Comparison of ENCODE assay signal across 8 mouse cellular contexts in genomic region chr12:55446366-55446745, GRCm38 (mm10). TPM values are rescaled to one million over a fixed set of nuclear protein-coding genes. Genes with fewer than 3 reads are reported as not detected.
DNase-seq lines count a peak whose midpoint lies in the region; ATAC-seq and TF ChIP-seq lines count a peak whose summit lies in the region.

No protein-coding gene starts in this region.

- H3K9me3 ChIP-seq in lung, embryonic 14.5 days (ENCODE audit: low read depth, low read length) = no peaks in the 10 kb centered on the region
- no peaks in the 10 kb centered on the region for H3K9me3 ChIP-seq in forebrain, embryonic 10.5 days
- no peaks in the 10 kb centered on the region for H3K9me3 ChIP-seq in intestine, embryonic 16.5 days (ENCODE audit: control insufficient read depth, low read length)
- no peaks in the 10 kb centered on the region for H3K9me3 ChIP-seq in neural tube, embryonic 13.5 days

- WGBS in lung, embryonic 14.5 days = 84% methylated on average over 4 of the region's 4 CpGs
- WGBS in forebrain, embryonic 10.5 days = 76% methylated on average over 4 of the region's 4 CpGs
- 81% methylated on average over 4 of the region's 4 CpGs for WGBS in intestine, embryonic 16.5 days
- WGBS in neural tube, embryonic 13.5 days = 88% methylated on average over 4 of the region's 4 CpGs

- no peak for DNase-seq in lung, embryonic 14.5 days
- DNase-seq in lung, postnatal 36 days = no peak
- DNase-seq in forebrain, embryonic 10.5 days (ENCODE audit: extremely low spot score, low spot score) = no peak
- no peak for DNase-seq in ovary, adult 18-20 months (ENCODE audit: low spot score)
- DNase-seq in lung, adult 18-20 months = no peak

- peak overlapping the region; percentile 94 for H3K27ac ChIP-seq in lung, embryonic 14.5 days (ENCODE audit: low read depth)
- H3K27ac ChIP-seq in forebrain, embryonic 10.5 days = peak overlapping the region; percentile 81
- H3K27ac ChIP-seq in intestine, embryonic 16.5 days (ENCODE audit: low read length) = peak overlapping the region; percentile 90
- H3K27ac ChIP-seq in neural tube, embryonic 13.5 days (replicated peaks) = peak overlapping the region; percentile 89

- ATAC-seq in lung, embryonic 14.5 days (ENCODE audit: insufficient read depth) = 0 out of 2 replicates have a peak, but pooled peaks have one; percentile 0
- ATAC-seq in intestine, embryonic 16.5 days = no peak
- ATAC-seq in neural tube, embryonic 13.5 days (ENCODE audit: low read depth) = peak; percentile 48
- ATAC-seq in monocyte, adult 5-6 weeks (replicated peaks; ENCODE audit: insufficient number of reproducible peaks, low FRiP score, low TSS enrichment, poor library complexity, severe bottlenecking) = no peak

- no peak overlapping the region for H3K4me2 ChIP-seq in lung, embryonic 14.5 days
- no peak overlapping the region for H3K4me2 ChIP-seq in intestine, embryonic 16.5 days (ENCODE audit: low read depth, low read length)
- no peak overlapping the region for H3K4me2 ChIP-seq in neural tube, embryonic 13.5 days

- TF ChIP-seq CTCF in lung, embryonic 14.5 days (IDR thresholded peaks at IDR 0.05; ENCODE audit: low read depth) = no peak

- peaks cover 27% of the 10 kb centered on the region for H3K4me1 ChIP-seq in lung, embryonic 14.5 days (ENCODE audit: insufficient read depth)
- H3K4me1 ChIP-seq in forebrain, embryonic 10.5 days = peaks cover 35% of the 10 kb centered on the region
- H3K4me1 ChIP-seq in intestine, embryonic 16.5 days (ENCODE audit: control insufficient read depth, insufficient read depth, low read length) = peaks cover 38% of the 10 kb centered on the region
- peaks cover 36% of the 10 kb centered on the region for H3K4me1 ChIP-seq in neural tube, embryonic 13.5 days (replicated peaks)

- H3K36me3 ChIP-seq in lung, embryonic 14.5 days (ENCODE audit: insufficient read depth) = no peaks in the 10 kb centered on the region
- H3K36me3 ChIP-seq in forebrain, embryonic 10.5 days (replicated peaks) = no peaks in the 10 kb centered on the region
- H3K36me3 ChIP-seq in intestine, embryonic 16.5 days (ENCODE audit: control insufficient read depth, insufficient read depth, low read length) = no peaks in the 10 kb centered on the region
- H3K36me3 ChIP-seq in neural tube, embryonic 13.5 days = no peaks in the 10 kb centered on the region

- H3K4me3 ChIP-seq in lung, embryonic 14.5 days (ENCODE audit: low read depth, low read length) = no peak overlapping the region
- no peak overlapping the region for H3K4me3 ChIP-seq in forebrain, embryonic 10.5 days
- H3K4me3 ChIP-seq in intestine, embryonic 16.5 days (ENCODE audit: low read length) = no peak overlapping the region
- H3K4me3 ChIP-seq in neural tube, embryonic 13.5 days = no peak overlapping the region

- H3K27me3 ChIP-seq in lung, embryonic 14.5 days (ENCODE audit: insufficient read depth, low read length) = no peaks in the 10 kb centered on the region
- no peaks in the 10 kb centered on the region for H3K27me3 ChIP-seq in forebrain, embryonic 10.5 days (ENCODE audit: poor library complexity, severe bottlenecking)
- H3K27me3 ChIP-seq in intestine, embryonic 16.5 days (replicated peaks; ENCODE audit: control insufficient read depth, insufficient read depth, low read length) = no peaks in the 10 kb centered on the region
- no peaks in the 10 kb centered on the region for H3K27me3 ChIP-seq in neural tube, embryonic 13.5 days

- no peak overlapping the region for H3K9ac ChIP-seq in lung, embryonic 14.5 days
- no peak overlapping the region for H3K9ac ChIP-seq in intestine, embryonic 16.5 days (ENCODE audit: low read depth, low read length)
- H3K9ac ChIP-seq in neural tube, embryonic 13.5 days = no peak overlapping the region

RNA-seq across cellular contexts. Expression of gene Nfkbia, which starts 46.1 kb away (rescaled TPM):
- polyA plus RNA-seq in lung, embryonic 14.5 days (2014; fragmentation: Nextera tagmentation; extraction: Ambion mirVana) = 81.0 and 93.6 TPM in 2 replicates
- 34.3 and 36.1 TPM in 2 replicates for polyA plus RNA-seq in forebrain, embryonic 10.5 days (2016; fragmentation: Nextera tagmentation; extraction: Ambion mirVana)
- 75.5 and 83.8 TPM in 2 replicates for polyA plus RNA-seq in intestine, embryonic 16.5 days (2015; fragmentation: Nextera tagmentation; extraction: Ambion mirVana)
- 51.4 and 53.3 TPM in 2 replicates for polyA plus RNA-seq in neural tube, embryonic 13.5 days (2015; fragmentation: Nextera tagmentation; extraction: Ambion mirVana)
- total RNA-seq in monocyte, adult 5-6 weeks (2017) = 223 to 481 TPM (median 360 TPM) in 3 replicates

Comparison
In these comparisons a context has a peak if more than half of its experiments do, and no peak if none do; other contexts are left out.
1. ATAC-seq: peak in lung, embryonic 14.5 days (single experiment) and neural tube, embryonic 13.5 days (single experiment); none in intestine, embryonic 16.5 days (single experiment) and monocyte, adult 5-6 weeks (single experiment).
2. Peak in every context shown above with its lines, with median percentiles within 50 percentile points of each other: H3K27ac ChIP-seq.